Mouse (Mus musculus): Measurements from ENCODE around the gene Armc9. TPM values are rescaled to one million over a fixed set of nuclear protein-coding genes. Genes with fewer than 3 reads are reported as not detected.

Armc9 gene
- polyA plus RNA-seq, 1 experiment from 2014 or later = 32.7 TPM

GRCm38 (mm10) chr1:86303873-86304250 is 149.3 kb downstream of the Armc9 start:
- peaks cover 16% of the 10 kb centered on the region for H3K36me3 ChIP-seq
- H3K4me2 ChIP-seq = peak overlapping the region; percentile 96
- peak overlapping the region; percentile 81 for H3K9ac ChIP-seq
- peaks cover 34% of the 10 kb centered on the region for H3K27me3 ChIP-seq
- peaks cover 14% of the 10 kb centered on the region for H3K4me1 ChIP-seq
- H3K27ac ChIP-seq = no peak overlapping the region
- peak overlapping the region; percentile 71 for H3K4me3 ChIP-seq
- 0 out of 2 replicates have a peak, but pooled peaks have one; percentile 15 for ATAC-seq (ENCODE audit: insufficient number of reproducible peaks, insufficient read depth, low FRiP score, low TSS enrichment, low read depth)
- 3% methylated on average over 16 of the region's 16 CpGs for WGBS
- H3K9me3 ChIP-seq = no peaks in the 10 kb centered on the region

GRCm38 (mm10) chr1:86306686-86307085 is 152.1 kb downstream of the Armc9 start:
- Histone ChIP-seq H3K27me3 (peaks cover 30% of the 10 kb centered on the region), H3K9ac (no peak overlapping the region), H3K36me3 (peaks cover 16% of the 10 kb centered on the region), H3K4me1 (peaks cover 22% of the 10 kb centered on the region), H3K4me2 (no peak overlapping the region), H3K27ac (no peak overlapping the region), H3K9me3 (no peaks in the 10 kb centered on the region), H3K4me3 (no peak overlapping the region)
- WGBS = 77% methylated on average over 3 of the region's 3 CpGs
- no peak for ATAC-seq (ENCODE audit: insufficient number of reproducible peaks, insufficient read depth, low FRiP score, low TSS enrichment, low read depth)

GRCm38 (mm10) chr1:86307177-86307762 is 152.7 kb downstream of the Armc9 start:
- ATAC-seq (ENCODE audit: insufficient number of reproducible peaks, insufficient read depth, low FRiP score, low TSS enrichment, low read depth) = no peak
- Histone ChIP-seq H3K4me3 (no peak overlapping the region), H3K27ac (no peak overlapping the region), H3K4me1 (peaks cover 22% of the 10 kb centered on the region), H3K4me2 (no peak overlapping the region), H3K36me3 (peaks cover 16% of the 10 kb centered on the region), H3K9me3 (no peaks in the 10 kb centered on the region), H3K9ac (no peak overlapping the region; the same call in 1 of the 2 replicates), H3K27me3 (peaks cover 24% of the 10 kb centered on the region)
- WGBS = 85% methylated on average over 7 of the region's 7 CpGs

DNA sequence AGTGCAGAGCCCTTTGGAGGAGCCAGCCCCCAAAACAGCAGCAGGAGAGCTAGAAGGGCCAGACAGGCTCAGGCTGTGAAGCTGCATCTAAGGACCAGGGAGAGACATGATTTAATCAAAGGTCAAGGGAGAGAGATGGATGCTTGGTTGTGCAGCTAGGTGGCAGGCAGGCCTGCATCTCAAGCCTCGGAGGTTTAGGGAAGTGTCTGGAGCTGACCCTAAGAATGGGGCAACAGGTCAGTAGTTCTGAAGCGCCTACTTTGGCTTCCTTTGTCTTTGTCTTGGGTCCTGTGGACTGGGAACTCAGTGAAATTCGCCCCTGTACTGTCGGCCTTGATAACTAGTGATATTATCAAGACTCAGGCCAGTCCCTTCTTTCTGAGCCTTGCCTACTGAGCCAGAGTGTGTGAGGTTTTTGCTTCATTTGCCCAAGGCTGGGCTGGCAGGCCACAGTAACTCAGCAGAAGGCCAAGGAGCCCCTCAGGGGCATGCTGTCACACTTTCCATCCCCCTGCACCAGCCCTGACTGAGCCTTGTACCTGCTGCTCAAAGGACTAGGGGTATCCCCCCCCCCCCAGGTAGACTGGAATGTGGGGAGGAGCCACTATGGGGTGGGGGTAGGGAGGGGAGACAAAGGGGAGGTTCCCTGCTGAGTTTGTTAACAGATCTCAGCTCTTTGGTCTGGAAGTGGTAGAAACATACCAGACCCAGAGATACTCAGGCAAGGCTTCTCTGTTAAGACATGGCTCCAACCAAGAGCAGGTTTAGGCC is 153.5 kb downstream of the Armc9 start:
- Histone ChIP-seq H3K4me1 (peaks cover 18% of the 10 kb centered on the region), H3K4me3 (no peak overlapping the region), H3K27ac (no peak overlapping the region), H3K9ac (no peak overlapping the region; the same call in 1 of the 2 replicates), H3K36me3 (peaks cover 16% of the 10 kb centered on the region), H3K9me3 (no peaks in the 10 kb centered on the region), H3K27me3 (peaks cover 22% of the 10 kb centered on the region), H3K4me2 (no peak overlapping the region)
- 31% methylated on average over 4 of the region's 4 CpGs for WGBS
- ATAC-seq (ENCODE audit: insufficient number of reproducible peaks, insufficient read depth, low FRiP score, low TSS enrichment, low read depth) = no peak

GRCm38 (mm10) chr1:86309270-86309833 is 154.8 kb downstream of the Armc9 start:
- Histone ChIP-seq H3K27me3 (peaks cover 11% of the 10 kb centered on the region), H3K9me3 (no peaks in the 10 kb centered on the region), H3K36me3 (peaks cover 16% of the 10 kb centered on the region), H3K4me2 (no peak overlapping the region), H3K9ac (no peak overlapping the region), H3K4me3 (no peak overlapping the region), H3K4me1 (peaks cover 11% of the 10 kb centered on the region), H3K27ac (no peak overlapping the region)
- 88% methylated on average over 7 of the region's 7 CpGs for WGBS
- ATAC-seq (ENCODE audit: insufficient number of reproducible peaks, insufficient read depth, low FRiP score, low TSS enrichment, low read depth) = no peak

DNA sequence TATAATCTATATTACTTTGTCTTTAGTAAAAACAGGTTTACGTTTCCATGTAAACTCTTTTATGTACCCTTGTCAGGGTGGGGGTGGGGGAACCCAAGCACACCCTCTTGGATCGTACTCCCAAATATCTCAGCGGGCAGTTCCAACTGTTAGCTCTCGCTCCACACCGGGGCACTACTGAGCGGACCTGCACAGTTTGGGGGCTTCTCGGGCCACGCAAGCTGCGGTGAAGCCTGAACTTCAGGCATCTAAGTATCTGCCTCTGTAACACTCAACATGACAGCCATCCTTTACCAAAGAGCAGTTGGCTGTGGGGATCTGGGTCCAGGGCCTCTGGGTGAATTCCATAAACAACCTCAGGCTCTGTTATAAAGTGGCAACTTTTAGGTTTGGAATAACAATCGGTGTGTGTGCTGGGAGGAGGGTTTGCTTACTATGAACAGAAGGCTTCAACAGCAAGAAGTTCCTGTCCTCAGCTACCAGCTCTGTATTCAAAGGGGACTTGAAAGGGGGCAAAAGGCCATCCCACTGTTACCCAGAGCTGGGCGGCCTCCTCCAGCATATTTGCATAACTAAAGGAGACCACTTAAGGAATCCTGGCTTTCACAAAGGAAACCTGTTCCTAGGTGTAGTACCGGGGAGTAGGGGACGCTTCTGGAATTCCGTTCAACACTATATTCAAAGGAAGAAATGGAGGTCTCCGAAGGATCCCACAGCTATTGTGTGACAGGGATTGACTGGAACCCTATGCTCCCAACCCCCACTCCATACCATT is 156.1 kb downstream of the Armc9 start:
- 25% methylated on average over 15 of the region's 15 CpGs for WGBS

DNA sequence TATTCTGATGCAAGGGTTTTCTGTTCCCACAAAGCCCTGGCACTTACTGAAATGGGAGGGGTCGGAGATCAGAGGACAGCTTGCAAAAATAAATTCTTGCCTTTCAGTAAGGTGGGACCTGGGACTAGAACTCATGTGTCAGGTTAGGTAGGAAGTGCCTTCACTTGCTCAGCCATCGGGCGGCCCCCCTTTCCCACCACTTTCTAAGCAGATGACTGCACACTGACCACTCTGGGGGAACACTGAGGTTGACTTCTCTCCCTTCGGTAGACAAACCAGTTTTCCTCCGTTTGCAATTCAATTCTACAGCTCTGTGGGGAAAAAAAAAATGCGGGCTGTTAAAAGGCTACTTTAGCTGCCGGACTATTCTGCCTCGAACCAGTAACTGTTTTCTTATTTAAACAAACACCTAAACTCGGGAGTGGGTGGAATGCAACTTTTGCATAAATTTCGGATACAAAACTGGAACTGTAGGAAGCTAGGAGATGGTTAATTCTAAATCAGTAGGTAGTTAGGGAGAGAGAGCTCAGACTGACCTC is 157.0 kb downstream of the Armc9 start:
- H3K27ac ChIP-seq = no peak overlapping the region
- H3K9me3 ChIP-seq = no peaks in the 10 kb centered on the region
- 0 out of 2 replicates have a peak overlapping the region, but pooled peaks have one; percentile 14 for H3K4me2 ChIP-seq
- peaks cover 3% of the 10 kb centered on the region; the same call in 1 of the 2 replicates for H3K27me3 ChIP-seq
- peaks cover 9% of the 10 kb centered on the region for H3K4me1 ChIP-seq
- no peak overlapping the region for H3K9ac ChIP-seq
- 25% methylated on average over 10 of the region's 10 CpGs for WGBS
- ATAC-seq (ENCODE audit: insufficient number of reproducible peaks, insufficient read depth, low FRiP score, low TSS enrichment, low read depth) = no peak
- no peak overlapping the region for H3K4me3 ChIP-seq
- peaks cover 1% of the 10 kb centered on the region; the same call in 1 of the 2 replicates for H3K36me3 ChIP-seq

More for the DNA sequence above, 156.1 kb downstream of the Armc9 start:
- no peak overlapping the region for H3K9ac ChIP-seq
- peaks cover 9% of the 10 kb centered on the region for H3K36me3 ChIP-seq
- no peak overlapping the region for H3K27ac ChIP-seq
- H3K9me3 ChIP-seq = no peaks in the 10 kb centered on the region
- ATAC-seq (ENCODE audit: insufficient number of reproducible peaks, insufficient read depth, low FRiP score, low TSS enrichment, low read depth) = no peak
- no peak overlapping the region for H3K4me3 ChIP-seq
- peak overlapping the region; percentile 14; the same call in 1 of the 2 replicates for H3K4me2 ChIP-seq
- H3K27me3 ChIP-seq = peaks cover 3% of the 10 kb centered on the region; the same call in 1 of the 2 replicates
- peaks cover 9% of the 10 kb centered on the region for H3K4me1 ChIP-seq

DNA sequence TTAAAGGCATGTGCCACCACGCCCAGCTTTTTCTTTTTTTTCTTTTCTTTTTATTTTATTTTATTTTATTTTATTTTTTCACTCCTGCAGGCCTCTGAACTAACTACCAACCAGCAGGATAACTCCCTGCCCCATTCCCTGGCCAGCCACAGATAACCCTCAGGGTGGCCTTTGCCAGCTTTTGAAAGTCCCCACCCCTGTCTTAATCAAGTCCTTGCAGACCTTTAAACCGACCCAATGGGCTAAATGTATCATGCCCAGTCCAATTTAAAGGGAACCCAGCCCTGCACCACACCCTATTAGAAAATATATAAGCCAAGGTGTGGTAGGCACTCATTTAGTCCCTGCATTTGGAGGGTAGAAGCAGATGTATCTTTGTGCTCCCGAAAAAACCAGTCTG is 157.7 kb downstream of the Armc9 start:
- Histone ChIP-seq H3K4me3 (no peak overlapping the region), H3K4me2 (no peak overlapping the region), H3K4me1 (peaks cover 9% of the 10 kb centered on the region), H3K9ac (no peak overlapping the region), H3K27ac (no peak overlapping the region), H3K27me3 (peaks cover 3% of the 10 kb centered on the region; the same call in 1 of the 2 replicates), H3K9me3 (no peaks in the 10 kb centered on the region), H3K36me3 (no peaks in the 10 kb centered on the region)
- 75% methylated on average over 3 of the region's 3 CpGs for WGBS
- ATAC-seq (ENCODE audit: insufficient number of reproducible peaks, insufficient read depth, low FRiP score, low TSS enrichment, low read depth) = no peak

DNA sequence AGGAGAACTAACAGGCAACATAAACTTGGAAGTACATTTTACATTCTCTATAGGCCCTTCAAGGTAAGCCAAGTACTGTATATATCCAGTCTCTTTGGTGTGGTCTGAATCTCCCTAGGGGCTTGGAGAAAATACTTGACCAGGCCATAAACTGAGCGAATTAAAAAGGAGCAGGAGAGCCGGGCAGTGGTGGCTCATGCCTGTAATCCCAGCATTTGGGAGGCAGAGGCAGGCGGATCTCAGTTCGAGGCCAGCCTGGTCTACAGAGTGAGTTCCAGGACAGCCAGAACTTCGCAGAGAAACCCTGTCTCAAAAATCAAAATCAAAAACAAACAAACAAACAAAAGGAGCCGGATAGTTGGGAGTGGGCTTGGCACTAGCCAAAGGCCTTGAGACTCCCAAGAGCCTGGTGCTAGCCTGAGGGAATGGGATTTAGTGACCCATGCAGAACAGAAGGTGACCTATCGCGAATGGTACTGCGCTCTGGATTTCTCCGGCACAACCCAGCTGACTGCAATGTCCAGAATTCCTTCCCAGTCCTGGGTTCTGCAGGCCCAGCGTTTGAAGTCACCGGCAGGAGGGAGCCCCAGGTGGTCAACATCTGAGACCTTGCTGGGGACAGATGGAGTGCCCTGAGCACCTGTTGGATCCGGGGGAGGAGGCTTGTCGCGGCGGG is 158.7 kb downstream of the Armc9 start:
- no peaks in the 10 kb centered on the region for H3K9me3 ChIP-seq
- peaks cover 3% of the 10 kb centered on the region; the same call in 1 of the 2 replicates for H3K27me3 ChIP-seq
- ATAC-seq (ENCODE audit: insufficient number of reproducible peaks, insufficient read depth, low FRiP score, low TSS enrichment, low read depth) = no peak
- no peak overlapping the region for H3K4me3 ChIP-seq
- no peak overlapping the region for H3K4me2 ChIP-seq
- no peak overlapping the region for H3K9ac ChIP-seq
- H3K4me1 ChIP-seq = peaks cover 9% of the 10 kb centered on the region
- H3K27ac ChIP-seq = no peak overlapping the region
- H3K36me3 ChIP-seq = no peaks in the 10 kb centered on the region
- 41% methylated on average over 16 of the region's 16 CpGs for WGBS

GRCm38 (mm10) chr1:86313772-86314125 is 159.2 kb downstream of the Armc9 start:
- H3K27ac ChIP-seq = no peak overlapping the region
- no peak for ATAC-seq (ENCODE audit: insufficient number of reproducible peaks, insufficient read depth, low FRiP score, low TSS enrichment, low read depth)
- peaks cover 9% of the 10 kb centered on the region for H3K4me1 ChIP-seq
- H3K4me2 ChIP-seq = no peak overlapping the region
- WGBS = 25% methylated on average over 15 of the region's 15 CpGs
- peaks cover 3% of the 10 kb centered on the region; the same call in 1 of the 2 replicates for H3K27me3 ChIP-seq
- no peak overlapping the region for H3K9ac ChIP-seq
- no peak overlapping the region for H3K4me3 ChIP-seq
- H3K9me3 ChIP-seq = no peaks in the 10 kb centered on the region
- H3K36me3 ChIP-seq = no peaks in the 10 kb centered on the region
